Mouse (Mus musculus) stomach, adult 2 months (tissue): ENCODE measurements around the gene Mlip. TPM values are rescaled to one million over a fixed set of nuclear protein-coding genes. Genes with fewer than 3 reads are reported as not detected.

ENCODE experiments used
- polyA plus RNA-seq: library from polyadenylated mRNA; depleted of rRNA; stranded (reverse); fragments of >200 nt; gene quantifications from 2 replicates; pipeline ENCODE4 v1.2.3, GENCODE M21; 2012; rRNA removed

The Mlip gene
- 0.22 and 0.32 TPM in 2 replicates for polyA plus RNA-seq

DNA sequence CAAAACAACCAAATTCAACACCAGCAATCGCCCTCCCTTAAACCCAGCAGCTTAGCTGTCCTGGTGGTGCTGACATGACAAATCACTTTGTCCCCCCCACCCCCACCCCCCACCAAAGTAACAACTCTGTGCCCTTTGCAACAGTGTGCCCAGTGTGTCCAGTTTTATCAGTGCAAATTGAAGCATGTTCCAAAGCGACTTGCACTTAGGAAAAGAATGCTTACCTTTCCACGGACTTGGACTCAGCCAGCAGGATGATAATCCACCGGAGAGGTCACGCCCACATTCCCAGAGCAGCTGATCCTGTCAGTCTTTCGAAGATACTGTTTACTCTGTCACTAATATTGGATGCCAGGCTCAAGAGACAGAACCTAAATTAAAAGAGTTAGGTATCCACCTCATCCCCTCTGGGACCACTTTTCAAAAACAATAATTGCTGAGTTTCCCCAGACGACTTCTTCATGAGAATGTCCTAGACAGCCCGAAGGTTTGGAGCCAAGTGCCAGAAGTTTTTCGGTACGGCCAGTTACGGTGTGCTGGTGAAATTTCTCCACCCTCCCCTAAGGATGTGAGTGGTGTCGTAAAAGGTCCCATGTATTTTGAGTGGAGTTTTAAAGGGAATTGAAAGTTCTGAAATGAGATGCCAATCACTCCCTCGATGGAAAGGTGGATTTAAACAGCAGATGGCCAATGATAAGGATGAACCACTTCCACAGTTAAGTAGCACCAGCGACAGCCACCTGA, at the start of gene Mlip:
Gene Mlip, minus strand, starts transcription at position 538 of the 744 bp plus-strand sequence.

Other genes with a start within 250 kb of the Mlip start
- gene Lrrc1, start 191.9 kb upstream of the Mlip start, polyA plus RNA-seq: 32.0 and 60.3 TPM in 2 replicates